Mouse (Mus musculus) kidney, embryonic 16.5 days (tissue): ENCODE measurements at regions not wholly inside any gene's neighbourhood (a gene's known extent, or its start where the extent isn't known, plus 50 kb on each side); places are given as distances from the start of the nearest gene placed in this dataset.

Experiments used
- ATAC-seq: fragments of 200-750 bp; cut with Nextera tagmentation; 2 replicates; pipeline ENCODE4 v1.8.0; 2017; ENCODE audit warnings: moderate TSS enrichment; ENCODE audit not compliant: low FRiP score, low TSS enrichment
- H3K27ac ChIP-seq: fragments of 300-500 bp; sonication (generic); 2 replicates; pipeline ENCODE4 v1.5.1; 2014; ENCODE audit warnings: low read length
- H3K27me3 ChIP-seq: fragments of 300-500 bp; sonication (generic); 2 replicates; pipeline ENCODE4 v1.6.1; 2014; ENCODE audit warnings: low read length, control low read depth, mixed read lengths; ENCODE audit not compliant: insufficient read depth
- H3K36me3 ChIP-seq: fragments of 300-500 bp; sonication (generic); 2 replicates; pipeline ENCODE4 v1.6.1; 2014; ENCODE audit warnings: low read length, control low read depth, mixed read lengths; ENCODE audit not compliant: insufficient read depth
- H3K4me1 ChIP-seq: fragments of 300-500 bp; sonication (generic); 2 replicates; pipeline ENCODE4 v1.6.1; 2014; ENCODE audit warnings: low read length, control low read depth, mixed read lengths; ENCODE audit not compliant: insufficient read depth
- H3K4me2 ChIP-seq: fragments of 300-500 bp; sonication (generic); replicated peaks from 2 replicates; pipeline ENCODE4 v1.6.1; 2014; ENCODE audit warnings: low read depth, low read length
- H3K4me3 ChIP-seq: fragments of 300-500 bp; sonication (generic); 2 replicates; pipeline ENCODE4 v1.5.1; 2014; ENCODE audit warnings: mild to moderate bottlenecking, low read length
- H3K9ac ChIP-seq: fragments of 300-500 bp; sonication (generic); replicated peaks from 2 replicates; pipeline ENCODE4 v1.6.1; 2014; ENCODE audit warnings: low read length
- H3K9me3 ChIP-seq: fragments of 300-500 bp; sonication (generic); 2 replicates; pipeline ENCODE4 v1.6.1; 2016; ENCODE audit warnings: low read length, control low read depth
- WGBS: fragments of 180-500 bp; shearing (Covaris S2); extraction: QIAGEN DNeasy Blood & Tissue Kit; methylation state at CpG from one replicate; pipeline ENCODE4 v1.1.7; 2014; 5-methylcytosine and 5-hydroxymethylcytosine counted together

- H3K9me3 ChIP-seq = no peaks in the 10 kb centered on the region
- no peak overlapping the region for H3K27ac ChIP-seq
- H3K4me2 ChIP-seq = no peak overlapping the region
- H3K4me1 ChIP-seq = 0 out of 2 replicates have a peak, but pooled peaks cover 3% of the 10 kb centered on the region
- no peak for ATAC-seq
- no peak overlapping the region for H3K9ac ChIP-seq
- 73% methylated on average over 5 of the region's 5 CpGs for WGBS
- H3K27me3 ChIP-seq = no peaks in the 10 kb centered on the region
- no peaks in the 10 kb centered on the region for H3K36me3 ChIP-seq
- H3K4me3 ChIP-seq = no peak overlapping the region
Observed at GRCm38 (mm10) chr5:91813547-91814416, 149.1 kb downstream of the Rchy1 start.

DNA sequence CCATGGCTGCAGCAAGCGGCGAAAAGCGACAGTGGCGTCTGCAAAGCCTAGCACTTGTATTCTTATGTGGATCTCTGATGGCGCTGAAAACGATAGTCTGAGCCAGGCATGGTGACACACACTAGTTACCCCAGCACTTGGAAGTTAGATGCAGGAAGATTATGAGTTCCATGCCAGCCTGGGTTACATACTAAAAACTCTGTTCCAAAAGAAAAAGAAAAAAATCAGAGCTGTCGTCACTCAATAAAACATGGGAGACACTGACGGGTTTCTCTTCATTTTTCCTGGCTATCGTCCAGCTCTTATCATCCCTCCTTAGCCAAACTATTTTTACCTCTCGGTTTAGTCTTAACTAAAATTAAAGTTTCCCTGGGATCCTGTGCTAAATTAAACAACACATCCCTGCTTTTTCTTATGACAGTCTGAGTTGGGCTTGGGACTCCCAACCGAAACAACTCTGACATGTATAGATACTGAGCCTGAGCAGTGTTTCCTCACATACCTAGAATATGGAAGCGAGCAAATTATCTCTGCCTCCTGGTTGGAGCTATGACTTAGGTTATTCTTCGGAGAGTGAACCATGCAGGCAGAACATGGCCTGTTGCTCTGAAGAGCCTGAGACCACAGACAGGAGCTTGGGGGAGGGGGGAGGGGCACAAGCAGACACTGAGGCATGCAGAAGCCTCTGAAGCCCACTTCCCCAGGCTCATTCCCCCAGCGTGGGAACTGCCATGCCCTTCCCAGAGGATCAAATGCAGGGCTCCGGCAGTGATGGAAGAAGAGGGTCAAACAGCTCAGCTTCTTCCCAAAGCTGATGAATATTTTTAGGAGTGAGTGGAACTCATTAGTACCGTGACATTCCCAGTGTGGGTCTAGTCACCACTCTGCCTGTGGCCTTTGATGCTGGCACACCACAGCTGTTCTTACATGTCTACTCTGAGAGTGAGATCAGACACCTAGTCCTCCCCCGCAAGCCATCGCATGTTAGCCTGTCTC, 155.5 kb downstream of the Rchy1 start:
- H3K4me2 ChIP-seq = no peak overlapping the region
- 60% methylated on average over 18 of the region's 18 CpGs for WGBS
- 0 out of 2 replicates have a peak overlapping the region, but pooled peaks have one; percentile 10 for H3K27ac ChIP-seq
- no peaks in the 10 kb centered on the region for H3K27me3 ChIP-seq
- no peaks in the 10 kb centered on the region for H3K36me3 ChIP-seq
- peak; percentile 27; the same call in 1 of the 2 replicates for ATAC-seq
- no peak overlapping the region for H3K9ac ChIP-seq
- H3K9me3 ChIP-seq = no peaks in the 10 kb centered on the region
- 0 out of 2 replicates have a peak, but pooled peaks cover 4% of the 10 kb centered on the region for H3K4me1 ChIP-seq
- no peak overlapping the region for H3K4me3 ChIP-seq

GRCm38 (mm10) chr5:91801297-91801980, 161.4 kb downstream of the Rchy1 start:
- no peak for ATAC-seq
- no peak overlapping the region for H3K9ac ChIP-seq
- no peak overlapping the region for H3K4me3 ChIP-seq
- no peaks in the 10 kb centered on the region for H3K4me1 ChIP-seq
- H3K9me3 ChIP-seq = no peaks in the 10 kb centered on the region
- no peaks in the 10 kb centered on the region for H3K27me3 ChIP-seq
- H3K27ac ChIP-seq = no peak overlapping the region
- H3K4me2 ChIP-seq = no peak overlapping the region
- 88% methylated on average over 3 of the region's 3 CpGs for WGBS
- H3K36me3 ChIP-seq = no peaks in the 10 kb centered on the region

DNA sequence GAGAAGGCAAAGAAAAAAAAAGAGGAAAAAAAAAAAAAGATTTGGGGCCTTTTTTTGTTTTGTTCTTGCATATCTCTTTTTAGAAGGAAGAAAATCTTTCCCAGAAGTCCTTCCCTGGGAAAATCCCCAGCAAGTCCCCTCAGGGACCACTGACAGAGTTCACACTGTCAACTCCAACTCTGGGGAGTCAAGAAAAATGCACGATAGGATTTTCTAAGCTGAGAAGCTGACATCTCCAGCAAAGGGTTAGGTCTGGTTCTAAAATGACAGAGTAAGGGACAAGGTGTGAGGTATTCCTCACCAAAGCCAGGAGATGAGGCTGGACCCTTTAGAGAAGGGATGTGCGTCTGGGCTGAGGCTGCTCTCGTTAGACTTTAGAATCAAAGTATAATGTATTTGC, 165.5 kb downstream of the Rchy1 start:
- 82% methylated on average over 3 of the region's 3 CpGs for WGBS

DNA sequence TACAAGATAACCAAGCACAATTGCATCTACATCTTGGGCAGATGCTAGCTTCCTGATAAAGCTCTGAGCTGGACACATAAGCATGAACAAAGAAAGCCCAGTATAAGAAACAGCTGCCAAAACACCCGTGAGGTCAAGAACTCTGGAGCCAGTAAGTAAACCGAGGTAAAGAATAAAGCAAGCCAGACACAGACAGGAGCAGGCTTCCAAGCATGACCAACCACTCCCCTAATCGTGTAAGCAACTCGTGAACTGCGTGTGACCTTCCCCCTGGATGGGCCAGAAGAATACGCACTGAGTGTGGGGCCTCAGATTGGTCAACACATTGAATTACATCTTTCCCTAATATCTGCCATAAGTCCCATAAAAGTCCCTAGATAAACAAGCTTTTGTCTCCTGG, 170.1 kb downstream of the Rchy1 start:
- H3K9ac ChIP-seq = no peak overlapping the region
- H3K36me3 ChIP-seq = no peaks in the 10 kb centered on the region
- H3K27ac ChIP-seq = no peak overlapping the region
- no peaks in the 10 kb centered on the region for H3K9me3 ChIP-seq
- WGBS = 27% methylated on average over 6 of the region's 6 CpGs
- H3K4me2 ChIP-seq = no peak overlapping the region
- H3K4me1 ChIP-seq = no peaks in the 10 kb centered on the region; the same call in 1 of the 2 replicates
- no peak for ATAC-seq
- H3K27me3 ChIP-seq = no peaks in the 10 kb centered on the region
- no peak overlapping the region for H3K4me3 ChIP-seq

More for the DNA sequence above, 165.5 kb downstream of the Rchy1 start:
- H3K4me2 ChIP-seq = no peak overlapping the region
- ATAC-seq = no peak
- no peaks in the 10 kb centered on the region for H3K36me3 ChIP-seq
- H3K27me3 ChIP-seq = no peaks in the 10 kb centered on the region
- H3K9ac ChIP-seq = no peak overlapping the region
- no peaks in the 10 kb centered on the region; the same call in 1 of the 2 replicates for H3K4me1 ChIP-seq
- H3K27ac ChIP-seq = no peak overlapping the region
- no peak overlapping the region for H3K4me3 ChIP-seq
- H3K9me3 ChIP-seq = no peaks in the 10 kb centered on the region

GRCm38 (mm10) chr5:91790412-91790811, 172.5 kb downstream of the Rchy1 start:
- WGBS = 20% methylated on average over 2 of the region's 2 CpGs

GRCm38 (mm10) chr5:91783966-91784365, 178.9 kb downstream of the Rchy1 start:
- Histone ChIP-seq H3K4me2 (no peak overlapping the region), H3K9me3 (no peaks in the 10 kb centered on the region), H3K4me1 (no peaks in the 10 kb centered on the region), H3K4me3 (no peak overlapping the region), H3K27me3 (no peaks in the 10 kb centered on the region), H3K36me3 (no peaks in the 10 kb centered on the region), H3K27ac (no peak overlapping the region), H3K9ac (no peak overlapping the region)
- 88% methylated on average over 8 of the region's 8 CpGs for WGBS
- ATAC-seq = no peak

More at GRCm38 (mm10) chr5:91790412-91790811, 172.5 kb downstream of the Rchy1 start:
- no peaks in the 10 kb centered on the region for H3K27me3 ChIP-seq
- H3K36me3 ChIP-seq = no peaks in the 10 kb centered on the region
- no peak overlapping the region for H3K4me2 ChIP-seq
- no peaks in the 10 kb centered on the region; the same call in 1 of the 2 replicates for H3K4me1 ChIP-seq
- no peaks in the 10 kb centered on the region for H3K9me3 ChIP-seq
- H3K27ac ChIP-seq = no peak overlapping the region
- no peak overlapping the region for H3K4me3 ChIP-seq
- ATAC-seq = no peak
- H3K9ac ChIP-seq = no peak overlapping the region

- Histone ChIP-seq H3K9me3 (no peaks in the 10 kb centered on the region), H3K4me2 (no peak overlapping the region), H3K9ac (no peak overlapping the region), H3K36me3 (no peaks in the 10 kb centered on the region), H3K4me3 (no peak overlapping the region), H3K27me3 (no peaks in the 10 kb centered on the region), H3K27ac (no peak overlapping the region), H3K4me1 (no peaks in the 10 kb centered on the region)
- no peak for ATAC-seq
Observed at GRCm38 (mm10) chr5:91776971-91777370, 185.9 kb downstream of the Rchy1 start.

GRCm38 (mm10) chr5:91774065-91774464, 188.8 kb downstream of the Rchy1 start:
- Histone ChIP-seq H3K4me1 (no peaks in the 10 kb centered on the region), H3K27ac (no peak overlapping the region), H3K4me2 (no peak overlapping the region), H3K9me3 (no peaks in the 10 kb centered on the region), H3K4me3 (no peak overlapping the region), H3K27me3 (no peaks in the 10 kb centered on the region), H3K36me3 (no peaks in the 10 kb centered on the region), H3K9ac (no peak overlapping the region)
- WGBS = 36% methylated on average over 3 of the region's 3 CpGs
- ATAC-seq = peak; percentile 77
